Mouse (Mus musculus) cerebellum, adult 2 months (tissue): ENCODE measurements around the gene Hpse2. TPM values are rescaled to one million over a fixed set of nuclear protein-coding genes. Genes with fewer than 3 reads are reported as not detected.

Experiments used
- DNase-seq, 2 experiments: peaks; one replicate each; pipeline ENCODE4 v3.0.0; 2021
- H3K27ac ChIP-seq: fragments of 200-500 bp; 2 replicates; pipeline ENCODE4 v1.5.1; 2012; ENCODE audit warnings: low read length, control low read depth, inconsistent platforms; ENCODE audit not compliant: insufficient read depth
- H3K27me3 ChIP-seq: fragments of 200-500 bp; 2 replicates; pipeline ENCODE4 v1.6.1; 2012; ENCODE audit warnings: inconsistent platforms, mild to moderate bottlenecking, low read length, moderate library complexity; ENCODE audit not compliant: control insufficient read depth, insufficient read depth
- H3K4me1 ChIP-seq: fragments of 200-500 bp; 2 replicates; pipeline ENCODE4 v1.6.1; 2011; ENCODE audit warnings: low read length; ENCODE audit not compliant: control insufficient read depth, insufficient read depth
- H3K4me3 ChIP-seq: fragments of 200-500 bp; replicated peaks from 2 replicates; pipeline ENCODE3; 2011; ENCODE audit warnings: mild to moderate bottlenecking, low read depth, low read length, control low read depth; ENCODE audit not compliant: insufficient read depth
- CTCF ChIP-seq: fragments of 200-500 bp; IDR thresholded peaks from 2 replicates; pipeline ENCODE4 v1.5.1; 2011; ENCODE audit warnings: low read depth, mild to moderate bottlenecking, control low read depth, low read length, moderate library complexity, borderline replicate concordance; ENCODE audit not compliant: insufficient read depth
- POLR2A ChIP-seq: fragments of 200-500 bp; IDR thresholded peaks from 2 replicates; pipeline ENCODE4 v1.6.1; 2011; ENCODE audit warnings: low read length, control low read depth, borderline replicate concordance; ENCODE audit not compliant: insufficient read depth
- WGBS: fragments of 180-500 bp; shearing (Covaris S2); methylation state at CpG from one replicate; pipeline ENCODE4 v1.1.7; 2018; 5-methylcytosine and 5-hydroxymethylcytosine counted together
- polyA plus RNA-seq: library from polyadenylated mRNA; depleted of rRNA; stranded (reverse); fragments of >200 nt; gene quantifications from 2 replicates; pipeline ENCODE4 v1.2.3, GENCODE M21; 2012

Hpse2 gene
- polyA plus RNA-seq, 1 experiment, result 0.11 TPM

GRCm38 (mm10) chr19:42755148-42755870 lies 632.8 kb downstream of the Hpse2 start:
- Histone ChIP-seq H3K4me3 (no peak overlapping the region), H3K27ac (no peak overlapping the region), H3K4me1 (peaks cover 5% of the 10 kb centered on the region), H3K27me3 (no peaks in the 10 kb centered on the region)
- TF ChIP-seq CTCF (no peak), POLR2A (no peak)
- WGBS, result 33% methylated on average over 15 of the region's 15 CpGs
- no peak for DNase-seq

- no peak overlapping the region for H3K27ac ChIP-seq
- no peak overlapping the region for H3K4me3 ChIP-seq
- TF ChIP-seq POLR2A (no peak), CTCF (no peak)
- H3K27me3 ChIP-seq, result no peaks in the 10 kb centered on the region
- 32% methylated on average over 11 of the region's 11 CpGs for WGBS
- peaks cover 5% of the 10 kb centered on the region for H3K4me1 ChIP-seq
- DNase-seq, result peak; percentile 26 to 33
Measured at GRCm38 (mm10) chr19:42753141-42753917, 634.8 kb downstream of the Hpse2 start.

- H3K4me1 ChIP-seq, result peaks cover 5% of the 10 kb centered on the region
Measured at GRCm38 (mm10) chr19:42752363-42752931, 635.7 kb downstream of the Hpse2 start, which contains the start of gene Pyroxd2. Gene Pyroxd2, minus strand, starts transcription at chr19:42752775.

GRCm38 (mm10) chr19:42750196-42750595 lies 638.0 kb downstream of the Hpse2 start:
- H3K27ac ChIP-seq, result no peak overlapping the region
- peaks cover 2% of the 10 kb centered on the region; the same call in 1 of the 2 replicates for H3K4me1 ChIP-seq
- no peaks in the 10 kb centered on the region for H3K27me3 ChIP-seq
- WGBS, result 87% methylated on average over 11 of the region's 11 CpGs
- no peak overlapping the region for H3K4me3 ChIP-seq
- no peak for DNase-seq
- TF ChIP-seq CTCF (no peak), POLR2A (no peak)

More at GRCm38 (mm10) chr19:42752363-42752931, 635.7 kb downstream of the Hpse2 start, which contains the start of gene Pyroxd2:
- WGBS, result 6% methylated on average over 22 of the region's 22 CpGs
- peak; percentile 59 to 61 for DNase-seq
- H3K4me3 ChIP-seq, result peak within 1 kb of the TSS; percentile 51
- H3K27me3 ChIP-seq, result no peaks in the 10 kb centered on the region
- H3K27ac ChIP-seq, result no peak within 1 kb of the TSS
- TF ChIP-seq CTCF (no peak), POLR2A (no peak)

GRCm38 (mm10) chr19:42746702-42747101 lies 641.5 kb downstream of the Hpse2 start:
- H3K4me3 ChIP-seq, result no peak overlapping the region
- H3K27ac ChIP-seq, result no peak overlapping the region
- H3K4me1 ChIP-seq, result no peaks in the 10 kb centered on the region
- TF ChIP-seq POLR2A (no peak), CTCF (no peak)
- no peaks in the 10 kb centered on the region for H3K27me3 ChIP-seq
- no peak for DNase-seq
- 94% methylated on average over 8 of the region's 8 CpGs for WGBS

- no peak for TF ChIP-seq CTCF
- TF ChIP-seq POLR2A, result no peak
- H3K4me3 ChIP-seq, result no peak overlapping the region
- WGBS, result 80% methylated on average over 4 of the region's 4 CpGs
- H3K27me3 ChIP-seq, result no peaks in the 10 kb centered on the region
- no peak overlapping the region for H3K27ac ChIP-seq
- DNase-seq, result no peak
- H3K4me1 ChIP-seq, result no peaks in the 10 kb centered on the region
Measured at GRCm38 (mm10) chr19:42745869-42746224, 642.3 kb downstream of the Hpse2 start.

GRCm38 (mm10) chr19:42745084-42745868 lies 642.9 kb downstream of the Hpse2 start:
- TF ChIP-seq CTCF (no peak), POLR2A (no peak)
- no peak for DNase-seq
- Histone ChIP-seq H3K27ac (no peak overlapping the region), H3K4me3 (no peak overlapping the region), H3K27me3 (no peaks in the 10 kb centered on the region), H3K4me1 (no peaks in the 10 kb centered on the region)
- WGBS, result 70% methylated on average over 9 of the region's 9 CpGs
